Mouse (Mus musculus): ENCODE measurements around the gene Prkcg.

DNA sequence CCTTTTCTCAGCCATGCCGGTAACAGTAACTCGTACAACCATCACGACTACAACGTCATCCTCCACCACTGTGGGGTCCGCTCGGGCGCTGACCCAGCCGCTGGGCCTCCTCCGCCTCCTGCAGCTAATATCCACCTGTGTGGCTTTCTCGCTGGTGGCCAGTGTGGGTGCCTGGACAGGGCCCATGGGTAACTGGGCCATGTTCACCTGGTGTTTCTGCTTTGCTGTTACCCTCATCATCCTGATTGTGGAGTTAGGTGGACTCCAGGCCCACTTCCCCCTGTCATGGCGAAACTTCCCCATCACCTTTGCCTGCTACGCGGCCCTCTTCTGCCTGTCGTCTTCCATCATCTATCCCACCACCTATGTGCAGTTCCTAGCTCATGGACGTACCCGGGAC, 7.7 kb downstream of the Prkcg start:
- TF ChIP-seq CTCF (IDR thresholded peaks at IDR 0.05; ENCODE audit: low read depth) (no peak), EP300 (IDR thresholded peaks at IDR 0.05; ENCODE audit: low read depth) (no peak)

All from liver, postnatal 0 days (tissue).